Mouse (Mus musculus): ENCODE data around the gene Ubr3. TPM values are rescaled to one million over a fixed set of nuclear protein-coding genes. Genes with fewer than 3 reads are reported as not detected.
"Not testable (repeated sequence)": the region's sequence is repeated elsewhere in the genome, so short reads cannot be mapped to it uniquely, and the experiment has no call there.

Gene Ubr3
- polyA plus RNA-seq, 1 experiment from 2014 or later: 12.3 TPM

GRCm38 (mm10) chr2:69895502-69896223 lies 1.4 kb upstream of the Ubr3 start:
- Histone ChIP-seq H3K9ac (ENCODE audit: low read length) (no peak overlapping the region), H3K36me3 (ENCODE audit: control insufficient read depth, insufficient read depth, low read length) (no peaks in the 10 kb centered on the region)
- WGBS: 61% methylated on average over 14 of the region's 14 CpGs

GRCm38 (mm10) chr2:69896224-69896581 lies 843 bp upstream of the Ubr3 start:
- H3K4me1 ChIP-seq (ENCODE audit: control insufficient read depth, insufficient read depth, low read length): peaks cover 3% of the 10 kb centered on the region; the same call in 1 of the 2 replicates
- 98% methylated on average over 4 of the region's 4 CpGs for WGBS
- no peak for DNase-seq (ENCODE audit: low spot score)

More at GRCm38 (mm10) chr2:69895502-69896223, 1.4 kb upstream of the Ubr3 start:
- Histone ChIP-seq H3K4me3 (ENCODE audit: low read depth, low read length) (no peak overlapping the region), H3K27me3 (replicated peaks; ENCODE audit: control insufficient read depth, insufficient read depth, low read length) (no peaks in the 10 kb centered on the region), H3K27ac (ENCODE audit: low read depth, low read length) (no peak overlapping the region), H3K9me3 (replicated peaks; ENCODE audit: control insufficient read depth, low read length) (no peaks in the 10 kb centered on the region), H3K4me2 (ENCODE audit: low read length) (no peak overlapping the region), H3K4me1 (ENCODE audit: control insufficient read depth, insufficient read depth, low read length) (peaks cover 3% of the 10 kb centered on the region; the same call in 1 of the 2 replicates)
- no peak for ATAC-seq
- DNase-seq (ENCODE audit: low spot score): no peak

DNA sequence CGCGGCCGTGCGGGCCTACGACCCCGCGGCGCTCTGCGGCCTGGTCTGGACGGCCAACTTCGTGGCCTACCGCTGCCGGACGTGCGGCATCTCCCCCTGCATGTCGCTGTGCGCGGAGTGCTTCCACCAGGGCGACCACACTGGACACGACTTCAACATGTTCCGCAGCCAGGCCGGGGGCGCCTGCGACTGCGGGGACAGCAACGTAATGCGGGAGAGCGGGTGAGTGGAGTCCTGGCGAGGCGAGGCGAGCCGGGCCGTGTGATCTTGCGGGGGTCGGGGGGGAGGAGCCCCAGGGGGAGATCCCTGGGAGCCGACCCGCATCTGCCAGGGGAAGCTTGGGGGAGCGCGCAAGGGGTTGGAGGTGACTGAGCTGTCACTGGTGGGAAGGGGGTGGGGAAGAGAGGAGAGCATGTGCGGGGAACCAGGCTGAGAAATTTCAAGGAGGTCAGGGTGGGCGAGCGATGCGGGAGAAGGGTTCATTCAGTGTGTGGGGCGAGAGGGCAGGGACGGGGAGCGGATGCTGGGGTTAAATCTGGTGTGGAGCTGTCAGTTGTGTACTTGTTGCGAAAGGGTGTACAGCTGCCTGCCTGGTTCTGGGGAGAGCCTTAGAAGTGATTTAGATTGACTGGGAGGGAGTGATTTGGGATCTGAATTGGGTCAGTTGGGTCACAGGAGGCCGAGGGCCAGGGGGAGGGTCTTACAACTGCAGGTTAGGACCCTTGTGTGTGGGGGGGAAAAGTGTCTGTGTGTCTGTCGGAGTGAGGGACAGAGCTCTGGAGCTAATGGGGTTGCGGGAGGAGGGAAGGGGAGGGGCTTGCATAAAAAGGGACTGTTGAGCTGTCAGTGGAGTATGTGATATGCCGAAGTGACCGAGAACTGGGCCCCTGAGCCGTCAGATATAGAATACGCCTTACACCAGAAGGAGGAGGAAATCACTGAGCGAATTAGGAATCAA lies 851 bp downstream of the Ubr3 start:
- 1% methylated on average over 55 of the region's 55 CpGs for WGBS

More at GRCm38 (mm10) chr2:69896224-69896581, 843 bp upstream of the Ubr3 start:
- Histone ChIP-seq H3K27ac (ENCODE audit: low read depth, low read length) (no peak overlapping the region), H3K36me3 (ENCODE audit: control insufficient read depth, insufficient read depth, low read length) (peaks cover 4% of the 10 kb centered on the region), H3K4me2 (ENCODE audit: low read length) (no peak overlapping the region), H3K9me3 (replicated peaks; ENCODE audit: control insufficient read depth, low read length) (no peaks in the 10 kb centered on the region), H3K9ac (ENCODE audit: low read length) (no peak overlapping the region), H3K4me3 (ENCODE audit: low read depth, low read length) (no peak overlapping the region), H3K27me3 (replicated peaks; ENCODE audit: control insufficient read depth, insufficient read depth, low read length) (no peaks in the 10 kb centered on the region)
- ATAC-seq: no peak

GRCm38 (mm10) chr2:69903541-69903940 lies 6.5 kb downstream of the Ubr3 start:
- ATAC-seq (no peak), DNase-seq (ENCODE audit: low spot score) (no peak)
- Histone ChIP-seq H3K9ac (ENCODE audit: low read length) (no peak overlapping the region), H3K4me1 (ENCODE audit: control insufficient read depth, insufficient read depth, low read length) (peaks cover 1% of the 10 kb centered on the region; the same call in 1 of the 2 replicates), H3K4me2 (ENCODE audit: low read length) (no peak overlapping the region), H3K27me3 (replicated peaks; ENCODE audit: control insufficient read depth, insufficient read depth, low read length) (no peaks in the 10 kb centered on the region), H3K36me3 (ENCODE audit: control insufficient read depth, insufficient read depth, low read length) (peaks cover 4% of the 10 kb centered on the region), H3K9me3 (replicated peaks; ENCODE audit: control insufficient read depth, low read length) (no peaks in the 10 kb centered on the region), H3K4me3 (ENCODE audit: low read depth, low read length) (no peak overlapping the region), H3K27ac (ENCODE audit: low read depth, low read length) (no peak overlapping the region)
- WGBS: 97% methylated on average over 3 of the region's 3 CpGs

More for the DNA sequence above, 851 bp downstream of the Ubr3 start:
- Histone ChIP-seq H3K27ac (ENCODE audit: low read depth, low read length) (peak overlapping the region; percentile 90), H3K9ac (ENCODE audit: low read length) (peak overlapping the region; percentile 98), H3K36me3 (ENCODE audit: control insufficient read depth, insufficient read depth, low read length) (peaks cover 4% of the 10 kb centered on the region), H3K4me1 (ENCODE audit: control insufficient read depth, insufficient read depth, low read length) (peaks cover 3% of the 10 kb centered on the region; the same call in 1 of the 2 replicates), H3K4me2 (ENCODE audit: low read length) (peak overlapping the region; percentile 91), H3K27me3 (replicated peaks; ENCODE audit: control insufficient read depth, insufficient read depth, low read length) (no peaks in the 10 kb centered on the region), H3K4me3 (ENCODE audit: low read depth, low read length) (peak overlapping the region; percentile 100), H3K9me3 (replicated peaks; ENCODE audit: control insufficient read depth, low read length) (no peaks in the 10 kb centered on the region)
- ATAC-seq: peak; percentile 33
- DNase-seq (ENCODE audit: low spot score): peak; percentile 47

DNA sequence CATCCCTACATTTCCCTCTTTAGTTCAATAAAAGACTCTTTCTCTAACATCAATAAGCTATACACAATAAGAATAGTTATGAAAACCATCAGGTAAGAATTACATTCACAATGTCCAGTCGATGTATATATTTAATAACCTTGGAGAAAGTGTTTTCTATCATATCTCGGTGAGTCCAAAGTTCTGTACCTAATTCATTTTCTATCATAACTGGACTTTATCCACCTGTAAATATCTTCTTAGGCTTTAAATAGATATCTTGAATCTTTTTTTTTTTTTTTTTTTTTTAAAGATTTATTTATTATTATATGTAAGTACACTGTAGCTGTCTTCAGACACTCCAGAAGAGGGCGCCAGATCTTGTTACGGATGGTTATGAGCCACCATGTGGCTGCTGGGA lies 10.3 kb downstream of the Ubr3 start:
- not testable (repeated sequence) for DNase-seq (ENCODE audit: low spot score); ATAC-seq; H3K9me3 ChIP-seq (replicated peaks; ENCODE audit: control insufficient read depth, low read length); H3K4me1 ChIP-seq (ENCODE audit: control insufficient read depth, insufficient read depth, low read length); H3K27ac ChIP-seq (ENCODE audit: low read depth, low read length); H3K27me3 ChIP-seq (replicated peaks; ENCODE audit: control insufficient read depth, insufficient read depth, low read length); H3K9ac ChIP-seq (ENCODE audit: low read length); H3K4me3 ChIP-seq (ENCODE audit: low read depth, low read length); H3K36me3 ChIP-seq (ENCODE audit: control insufficient read depth, insufficient read depth, low read length); H3K4me2 ChIP-seq (ENCODE audit: low read length)
- WGBS: 74% methylated on average over 4 of the region's 4 CpGs

DNA sequence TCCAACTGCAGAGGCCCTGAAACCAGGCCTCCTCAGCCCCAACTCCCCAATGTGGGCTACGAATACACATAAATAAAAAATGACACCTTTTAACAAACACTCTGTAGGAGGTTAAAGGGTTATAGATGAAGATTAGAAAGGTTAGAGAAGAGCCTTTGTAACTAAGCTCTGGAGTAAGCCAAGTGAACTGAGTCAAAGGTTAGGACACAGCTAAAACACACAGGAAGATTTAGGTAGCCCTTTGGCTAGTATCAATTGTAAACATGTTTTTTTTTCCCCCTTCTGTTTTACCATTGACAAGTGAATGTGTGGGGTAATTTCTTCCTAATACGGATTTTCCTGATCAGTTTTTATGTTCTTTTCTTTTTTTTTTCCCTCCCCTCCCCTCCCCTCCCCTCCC lies 15.8 kb downstream of the Ubr3 start:
- Histone ChIP-seq H3K9ac (ENCODE audit: low read length) (no peak overlapping the region), H3K27me3 (replicated peaks; ENCODE audit: control insufficient read depth, insufficient read depth, low read length) (no peaks in the 10 kb centered on the region), H3K4me1 (ENCODE audit: control insufficient read depth, insufficient read depth, low read length) (no peaks in the 10 kb centered on the region), H3K36me3 (ENCODE audit: control insufficient read depth, insufficient read depth, low read length) (peaks cover 12% of the 10 kb centered on the region; the same call in 1 of the 2 replicates), H3K27ac (ENCODE audit: low read depth, low read length) (no peak overlapping the region), H3K9me3 (replicated peaks; ENCODE audit: control insufficient read depth, low read length) (no peaks in the 10 kb centered on the region), H3K4me3 (ENCODE audit: low read depth, low read length) (no peak overlapping the region), H3K4me2 (ENCODE audit: low read length) (no peak overlapping the region)
- ATAC-seq (no peak), DNase-seq (ENCODE audit: low spot score) (no peak)
- 31% methylated on average over 2 of the region's 2 CpGs for WGBS

DNA sequence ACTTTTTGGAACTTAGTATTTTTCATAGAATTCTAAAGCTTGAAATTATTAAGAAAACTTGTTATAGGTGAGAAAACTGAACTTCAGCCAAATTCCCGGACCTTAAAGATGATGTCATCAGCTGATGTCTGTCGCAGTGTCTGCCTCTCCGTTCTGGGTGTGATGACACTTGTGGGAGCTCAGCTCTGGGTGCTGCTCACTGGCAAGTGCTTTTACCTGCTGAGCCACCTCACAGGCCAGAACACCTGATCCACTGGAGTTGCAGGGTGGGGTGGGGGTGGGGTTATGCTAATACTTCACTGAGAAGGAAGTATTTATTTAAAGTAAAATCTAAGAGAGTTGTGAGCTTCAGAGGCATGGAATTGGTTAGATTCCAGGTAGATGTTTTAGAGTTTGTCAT lies 20.3 kb downstream of the Ubr3 start:
- no peak overlapping the region for H3K4me3 ChIP-seq (ENCODE audit: low read depth, low read length)
- peaks cover 33% of the 10 kb centered on the region for H3K36me3 ChIP-seq (ENCODE audit: control insufficient read depth, insufficient read depth, low read length)
- no peaks in the 10 kb centered on the region for H3K27me3 ChIP-seq (replicated peaks; ENCODE audit: control insufficient read depth, insufficient read depth, low read length)
- no peaks in the 10 kb centered on the region for H3K9me3 ChIP-seq (replicated peaks; ENCODE audit: control insufficient read depth, low read length)
- no peak overlapping the region for H3K9ac ChIP-seq (ENCODE audit: low read length)
- WGBS: 79% methylated on average over 3 of the region's 3 CpGs
- H3K27ac ChIP-seq (ENCODE audit: low read depth, low read length): no peak overlapping the region
- DNase-seq (ENCODE audit: low spot score) (no peak), ATAC-seq (no peak)
- H3K4me2 ChIP-seq (ENCODE audit: low read length): no peak overlapping the region
- no peaks in the 10 kb centered on the region for H3K4me1 ChIP-seq (ENCODE audit: control insufficient read depth, insufficient read depth, low read length)

GRCm38 (mm10) chr2:69924943-69925342 lies 27.9 kb downstream of the Ubr3 start:
- no peak for DNase-seq (ENCODE audit: low spot score)
- Histone ChIP-seq H3K27me3 (replicated peaks; ENCODE audit: control insufficient read depth, insufficient read depth, low read length) (no peaks in the 10 kb centered on the region), H3K4me1 (ENCODE audit: control insufficient read depth, insufficient read depth, low read length) (no peaks in the 10 kb centered on the region), H3K27ac (ENCODE audit: low read depth, low read length) (no peak overlapping the region), H3K4me3 (ENCODE audit: low read depth, low read length) (no peak overlapping the region), H3K9me3 (replicated peaks; ENCODE audit: control insufficient read depth, low read length) (no peaks in the 10 kb centered on the region), H3K9ac (ENCODE audit: low read length) (no peak overlapping the region), H3K36me3 (ENCODE audit: control insufficient read depth, insufficient read depth, low read length) (peaks cover 32% of the 10 kb centered on the region; the same call in 1 of the 2 replicates), H3K4me2 (ENCODE audit: low read length) (no peak overlapping the region)
- 89% methylated on average over 3 of the region's 3 CpGs for WGBS
- ATAC-seq: no peak
